Mouse (Mus musculus): ENCODE measurements around the gene Nqo2.
"Not testable (repeated sequence)": the region's sequence is repeated elsewhere in the genome, so short reads cannot be mapped to it uniquely, and the experiment has no call there.

Gene Nqo2

GRCm38 (mm10) chr13:33964206-33965046 is at the start of gene Nqo2:
Gene Nqo2, plus strand, starts transcription at chr13:33964687.
- DNase-seq: peak; percentile 16 to 27

- DNase-seq: no peak
Observed at GRCm38 (mm10) chr13:33921041-33921440, 43.4 kb upstream of the Nqo2 start.

- DNase-seq: no peak
Observed at GRCm38 (mm10) chr13:33921699-33922098, 42.8 kb upstream of the Nqo2 start.

DNA sequence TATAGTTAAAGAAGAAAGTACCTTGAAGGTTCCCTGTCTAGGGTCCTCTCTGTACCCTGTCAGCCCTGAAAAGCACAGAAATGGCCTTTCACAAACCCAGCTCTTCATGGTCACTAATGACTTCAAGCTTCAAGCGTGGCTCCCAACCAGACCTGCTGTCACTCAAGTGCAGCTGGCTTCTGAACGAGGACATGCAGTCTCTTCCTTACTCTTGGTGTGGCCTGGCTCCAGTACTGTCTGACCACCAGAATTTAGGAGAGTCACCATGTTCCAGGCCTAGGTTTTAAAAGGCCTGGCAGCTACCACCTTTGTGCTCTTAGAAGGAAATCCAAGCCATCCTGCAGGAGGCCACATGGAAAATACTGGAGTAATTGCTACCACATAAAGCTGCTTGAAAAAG is 34.2 kb upstream of the Nqo2 start:
- DNase-seq: no peak

- DNase-seq: no peak
Observed at GRCm38 (mm10) chr13:33930912-33931311, 33.6 kb upstream of the Nqo2 start.

GRCm38 (mm10) chr13:33934743-33935142 is 29.7 kb upstream of the Nqo2 start:
- no peak for DNase-seq

DNA sequence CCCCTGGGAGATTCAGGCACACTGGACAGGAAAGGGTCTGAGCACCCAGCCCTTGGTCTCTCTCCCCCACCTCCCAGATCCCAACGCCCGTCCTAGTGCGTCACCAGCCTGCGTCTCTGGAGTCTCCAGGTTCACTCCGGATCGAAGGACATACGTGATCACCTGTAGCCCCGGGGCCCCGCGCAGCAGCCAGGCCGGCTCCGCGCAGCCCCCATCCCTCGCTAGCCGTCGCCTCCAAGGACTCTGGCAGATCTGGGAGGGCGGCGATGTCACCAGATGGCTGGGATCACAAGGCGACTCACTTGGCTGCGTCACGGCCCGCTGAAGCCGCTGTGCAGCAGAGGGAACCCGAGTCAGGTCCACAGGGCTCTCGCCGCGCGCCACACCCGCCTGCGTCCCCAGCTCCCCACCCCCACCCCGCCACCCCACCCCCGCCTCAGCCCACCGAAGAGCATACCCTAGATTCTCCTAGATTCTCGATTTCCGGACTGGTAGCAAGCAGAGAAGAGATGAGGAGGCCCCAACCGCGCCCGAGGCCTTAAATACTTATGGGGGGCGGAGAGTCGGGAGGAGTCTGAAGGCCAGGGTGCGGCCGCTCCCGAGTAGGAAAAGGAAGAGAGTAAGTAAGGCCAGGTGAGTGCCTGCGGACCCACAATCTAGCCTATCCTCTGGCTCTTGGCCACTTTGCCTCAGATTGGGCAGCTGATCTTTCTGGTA is 28.9 kb upstream of the Nqo2 start:
- peak in 1 of 2 experiments; percentile 5 for DNase-seq

DNA sequence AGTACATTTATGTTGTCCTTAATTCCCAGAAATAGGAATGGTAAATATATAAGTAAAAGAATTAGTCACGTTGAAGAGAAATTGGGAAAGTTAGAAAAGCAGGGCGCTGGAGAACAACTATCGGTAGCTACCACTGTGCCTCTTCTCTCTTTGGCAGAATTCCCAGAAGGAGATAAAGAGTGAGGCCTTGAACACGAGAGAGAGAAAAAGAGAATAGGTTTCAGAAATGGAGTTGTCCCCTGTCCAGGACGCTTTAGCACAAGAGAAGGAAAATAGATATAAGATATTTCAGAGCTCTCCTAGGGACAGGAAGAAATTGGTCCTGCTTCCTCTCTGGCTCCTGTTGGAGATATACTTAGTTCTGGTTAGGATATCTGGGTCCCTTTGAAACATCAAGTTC is 27.3 kb upstream of the Nqo2 start:
- DNase-seq: no peak

- DNase-seq: not testable (repeated sequence)
Observed at GRCm38 (mm10) chr13:33937587-33937986, 26.9 kb upstream of the Nqo2 start.

GRCm38 (mm10) chr13:33941288-33941808 is 23.1 kb upstream of the Nqo2 start:
- no peak for DNase-seq

DNA sequence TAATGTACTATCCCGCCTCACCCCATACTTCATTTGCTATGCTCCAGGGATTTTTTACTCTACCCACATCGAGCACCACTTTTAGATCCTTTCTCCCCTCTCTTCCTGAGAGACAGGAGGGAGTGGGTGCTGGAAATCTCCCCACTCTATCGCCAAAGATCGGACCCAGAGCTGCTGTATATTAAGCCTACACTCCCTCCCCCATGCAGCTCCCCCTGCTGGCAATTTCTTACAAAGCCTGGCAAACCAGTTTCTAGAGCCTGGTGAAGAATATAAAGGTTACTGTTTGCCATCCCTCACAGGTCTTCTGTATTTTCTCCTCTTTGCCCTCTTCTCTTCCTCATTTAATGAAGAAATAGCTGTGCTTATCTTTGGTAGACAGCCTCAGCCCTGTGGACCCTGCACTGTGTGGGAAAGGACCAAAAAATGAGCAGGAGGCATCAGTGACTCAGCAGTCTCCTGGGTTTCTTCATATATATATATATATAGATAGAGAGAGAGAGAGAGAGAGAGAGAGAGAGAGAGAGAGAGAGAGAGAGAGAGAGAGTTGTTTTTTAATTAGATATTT is 22.2 kb upstream of the Nqo2 start:
- no peak for DNase-seq

GRCm38 (mm10) chr13:33951308-33952074 is 13.0 kb upstream of the Nqo2 start:
- no peak for DNase-seq

DNA sequence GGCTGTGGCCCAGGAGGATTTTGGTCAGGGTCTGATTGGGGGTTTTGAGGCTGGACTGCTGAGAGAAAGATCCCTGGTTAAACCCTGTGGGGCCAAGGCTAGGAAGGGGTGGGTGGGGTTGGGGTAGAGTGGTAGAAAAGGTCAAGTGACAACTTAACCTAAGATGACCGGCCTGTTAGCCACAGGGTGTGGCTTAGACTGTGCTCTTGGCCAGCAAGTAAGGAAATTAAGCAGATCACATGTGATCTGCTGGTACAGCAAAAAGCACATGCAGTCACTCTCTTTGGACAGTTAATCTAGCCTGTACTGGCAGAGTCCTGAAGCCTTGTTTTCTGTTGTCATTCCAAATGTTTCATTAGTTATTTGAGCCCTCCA is 12.4 kb upstream of the Nqo2 start:
- no peak for DNase-seq

- DNase-seq: no peak
Observed at GRCm38 (mm10) chr13:33952947-33953346, 11.5 kb upstream of the Nqo2 start.

- DNase-seq: no peak
Observed at GRCm38 (mm10) chr13:33956571-33957421, 7.7 kb upstream of the Nqo2 start.

- DNase-seq: no peak
Observed at GRCm38 (mm10) chr13:33959771-33960170, 4.7 kb upstream of the Nqo2 start.

GRCm38 (mm10) chr13:33965056-33966024 is 853 bp downstream of the Nqo2 start:
- DNase-seq: no peak

DNA sequence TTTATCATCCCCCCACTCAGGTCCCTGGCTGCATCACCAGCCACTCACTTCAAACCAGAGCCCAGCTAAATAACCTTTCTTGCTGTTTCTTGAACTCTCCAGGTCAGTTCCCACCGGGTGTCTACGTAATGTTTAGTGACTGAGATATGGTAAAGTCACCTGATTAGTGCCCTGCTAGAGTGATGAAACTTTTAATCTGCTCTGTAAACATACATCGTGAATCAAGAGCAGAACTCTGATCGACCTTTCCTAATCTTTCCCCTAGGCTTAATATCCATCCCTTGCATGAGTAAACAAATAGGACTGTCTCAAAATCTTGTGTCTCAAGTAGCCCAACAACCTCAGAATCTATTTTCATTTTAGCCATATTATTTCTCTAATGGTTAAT is 1.5 kb downstream of the Nqo2 start:
- no peak for DNase-seq

DNA sequence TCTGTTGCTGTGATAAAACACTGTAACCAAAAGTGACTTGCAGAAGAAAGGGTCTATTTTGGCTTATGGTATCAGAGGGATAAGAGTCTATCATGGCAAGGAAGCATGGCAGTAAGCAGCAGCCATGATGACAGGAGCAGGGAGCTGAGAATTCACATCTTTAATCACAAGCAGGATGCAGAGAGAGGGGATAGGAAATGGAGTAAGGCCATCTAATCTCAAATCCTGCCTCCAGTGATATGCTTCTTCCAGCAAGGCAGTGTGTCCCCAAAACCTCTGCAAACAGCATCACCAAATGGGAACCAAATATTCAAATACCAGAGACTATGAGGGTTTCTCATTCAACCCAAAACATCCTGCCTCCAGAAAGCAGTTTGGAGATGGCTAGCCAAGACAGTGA is 2.1 kb downstream of the Nqo2 start:
- no peak for DNase-seq

DNA sequence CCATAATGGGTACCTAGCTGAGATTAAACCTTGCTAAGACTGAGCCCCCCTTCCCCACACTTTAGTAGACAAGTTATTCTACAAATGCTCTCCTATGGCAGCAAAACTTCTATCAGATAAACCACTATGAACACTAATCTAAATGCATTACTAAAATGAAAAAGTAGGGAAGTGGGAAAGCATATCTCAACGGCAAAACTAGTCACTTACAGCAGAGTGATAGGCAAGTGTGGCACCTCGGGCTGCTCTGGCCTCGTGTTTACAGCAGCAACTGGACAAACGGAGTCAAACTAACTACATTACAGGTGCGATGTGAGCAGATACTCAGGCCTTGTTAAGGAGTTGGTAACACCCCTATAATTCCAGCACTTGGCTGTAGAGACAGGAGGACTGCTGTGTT is 25.1 kb downstream of the Nqo2 start:
- DNase-seq: no peak

- DNase-seq: peak; percentile 14 to 20
Observed at GRCm38 (mm10) chr13:33995197-33995596, 30.7 kb downstream of the Nqo2 start.

Measured in thymus, adult 18-20 months (tissue).